Mouse (Mus musculus): Measurements from ENCODE around the gene Slc22a6.

GRCm38 (mm10) chr19:8663911-8664421, 46.1 kb downstream of the Slc22a6 start:
- TF ChIP-seq ZC3H11A (IDR thresholded peaks at IDR 0.05; ENCODE audit: borderline replicate concordance, low read depth, low read length) (no peak), HCFC1 (IDR thresholded peaks at IDR 0.05; ENCODE audit: borderline replicate concordance, insufficient read depth, low read length) (no peak), ZNF384 (IDR thresholded peaks at IDR 0.05; ENCODE audit: low read depth, low read length) (no peak), MAFK (IDR thresholded peaks at IDR 0.05; ENCODE audit: insufficient read depth, low read depth, low read length) (no peak), CHD2 (IDR thresholded peaks at IDR 0.05; ENCODE audit: low read depth, low read length) (no peak)
